Mouse (Mus musculus): ENCODE measurements at regions not wholly inside any gene's neighbourhood (a gene's known extent, or its start where the extent isn't known, plus 50 kb on each side); places are given as distances from the start of the nearest gene placed in this dataset.

- no peak for DNase-seq (ENCODE audit: low read depth in 1 of 2, low spot score in 2 of 2)
These were observed 54.8 kb upstream of the Tet2 start for GRCm38 (mm10) chr3:133599731-133600130.

- no peak for DNase-seq (ENCODE audit: low read depth in 1 of 2, low spot score in 2 of 2)
These were observed 55.7 kb upstream of the Tet2 start for GRCm38 (mm10) chr3:133600447-133601220.

- no peak for DNase-seq (ENCODE audit: low read depth in 1 of 2, low spot score in 2 of 2)
These were observed 60.5 kb upstream of the Tet2 start for GRCm38 (mm10) chr3:133605460-133605859.

- no peak for DNase-seq (ENCODE audit: low read depth in 1 of 2, low spot score in 2 of 2)
These were observed 63.9 kb upstream of the Tet2 start for GRCm38 (mm10) chr3:133608845-133609261.

- DNase-seq (ENCODE audit: low read depth in 1 of 2, low spot score in 2 of 2) = no peak
These were observed 69.1 kb upstream of the Tet2 start for GRCm38 (mm10) chr3:133613836-133614711.

- DNase-seq (ENCODE audit: low read depth in 1 of 2, low spot score in 2 of 2) = no peak
These were observed 69.9 kb upstream of the Tet2 start for GRCm38 (mm10) chr3:133614712-133615426.

- DNase-seq (ENCODE audit: low read depth in 1 of 2, low spot score in 2 of 2) = no peak
These were observed 72.1 kb upstream of the Tet2 start for GRCm38 (mm10) chr3:133617036-133617435.

GRCm38 (mm10) chr3:133618491-133618890 lies 73.6 kb upstream of the Tet2 start:
- no peak for DNase-seq (ENCODE audit: low read depth in 1 of 2, low spot score in 2 of 2)

GRCm38 (mm10) chr3:133623201-133623744 lies 78.3 kb upstream of the Tet2 start:
- DNase-seq (ENCODE audit: low read depth in 1 of 2, low spot score in 2 of 2) = peak; percentile 18

- DNase-seq (ENCODE audit: low read depth in 1 of 2, low spot score in 2 of 2) = no peak
These were observed 79.3 kb upstream of the Tet2 start for GRCm38 (mm10) chr3:133624079-133624875.

GRCm38 (mm10) chr3:133625046-133625445 lies 80.1 kb upstream of the Tet2 start:
- DNase-seq (ENCODE audit: low read depth in 1 of 2, low spot score in 2 of 2) = no peak

- DNase-seq (ENCODE audit: low read depth in 1 of 2, low spot score in 2 of 2) = peak; percentile 12 to 24
These were observed 81.5 kb upstream of the Tet2 start for GRCm38 (mm10) chr3:133626442-133626841.

GRCm38 (mm10) chr3:133627116-133627844 lies 82.3 kb upstream of the Tet2 start:
- DNase-seq (ENCODE audit: low read depth in 1 of 2, low spot score in 2 of 2) = no peak

- DNase-seq (ENCODE audit: low read depth in 1 of 2, low spot score in 2 of 2) = no peak
These were observed 89.4 kb upstream of the Tet2 start for GRCm38 (mm10) chr3:133634306-133634705.

GRCm38 (mm10) chr3:133645604-133646003 lies 100.7 kb upstream of the Tet2 start:
- DNase-seq (ENCODE audit: low read depth in 1 of 2, low spot score in 2 of 2) = no peak

- no peak for DNase-seq (ENCODE audit: low read depth in 1 of 2, low spot score in 2 of 2)
These were observed 101.6 kb upstream of the Tet2 start for GRCm38 (mm10) chr3:133646449-133647059.

- no peak for DNase-seq (ENCODE audit: low read depth in 1 of 2, low spot score in 2 of 2)
These were observed 105.1 kb upstream of the Tet2 start for GRCm38 (mm10) chr3:133650025-133650424.

GRCm38 (mm10) chr3:133651996-133652395 lies 107.1 kb upstream of the Tet2 start:
- DNase-seq (ENCODE audit: low read depth in 1 of 2, low spot score in 2 of 2) = no peak

- DNase-seq (ENCODE audit: low read depth in 1 of 2, low spot score in 2 of 2) = peak; percentile 9 to 46
These were observed 114.8 kb upstream of the Tet2 start for GRCm38 (mm10) chr3:133659759-133660158.

All from monocyte, adult 2 months (primary cell).